Mouse (Mus musculus) ES-E14 (cell line): ENCODE data around the gene Slc24a1. TPM values are rescaled to one million over a fixed set of nuclear protein-coding genes. Genes with fewer than 3 reads are reported as not detected.
A peak's percentile ranks its signal among the peaks of the same experiment; 100 is the strongest.

ENCODE experiments used
- DNase-seq: peaks from one replicate; pipeline ENCODE4 v3.0.0-alpha.2; 2013; ENCODE audit warnings: low read depth, low spot score
- H3K27ac ChIP-seq: 2 replicates; pipeline ENCODE4 v1.5.1; 2012; ENCODE audit warnings: low read depth, mild to moderate bottlenecking, low read length, moderate library complexity, mixed read lengths; ENCODE audit not compliant: poor library complexity, insufficient read depth, severe bottlenecking
- H3K36me3 ChIP-seq: 2 replicates; pipeline ENCODE4 v1.6.1; 2012; ENCODE audit warnings: mild to moderate bottlenecking, low read length, moderate library complexity, mixed read lengths; ENCODE audit not compliant: control insufficient read depth, poor library complexity, insufficient read depth, severe bottlenecking
- H3K4me1 ChIP-seq, 2 experiments: fragments of 150-350 bp in 1 of 2; sonication (generic) in 1 of 2; 2 replicates each; pipeline ENCODE4 v1.6.1; 2012; ENCODE audit warnings: low read length in 2 of 2, mild to moderate bottlenecking in 1 of 2, mixed read lengths in 1 of 2; ENCODE audit not compliant: control insufficient read depth in 2 of 2, insufficient read depth in 2 of 2, poor library complexity in 1 of 2
- H3K4me3 ChIP-seq, 2 experiments: fragments of 150-350 bp in 1 of 2; sonication (generic) in 1 of 2; 2 replicates each; pipeline ENCODE4 v1.5.1; 2012; ENCODE audit warnings: low read length in 2 of 2, low read depth in 1 of 2, mild to moderate bottlenecking in 1 of 2, mixed read lengths in 1 of 2; ENCODE audit not compliant: insufficient read depth in 1 of 2, poor library complexity in 1 of 2, severe bottlenecking in 1 of 2
- H3K9ac ChIP-seq: 2 replicates; pipeline ENCODE4 v1.6.1; 2012; ENCODE audit warnings: low read depth, mild to moderate bottlenecking, low read length, mixed read lengths; ENCODE audit not compliant: poor library complexity, insufficient read depth, severe bottlenecking
- H3K9me3 ChIP-seq: fragments of 150-350 bp; sonication (generic); 2 replicates; pipeline ENCODE4 v1.6.1; 2012; ENCODE audit warnings: low read depth, mild to moderate bottlenecking, low read length; ENCODE audit not compliant: control insufficient read depth, insufficient read depth
- CHD2 ChIP-seq: IDR thresholded peaks from 2 replicates; pipeline ENCODE4 v1.6.1; 2014; ENCODE audit warnings: mild to moderate bottlenecking, low read depth, low read length, inconsistent platforms
- HCFC1 ChIP-seq: IDR thresholded peaks from 2 replicates; pipeline ENCODE4 v1.6.1; 2012; ENCODE audit warnings: low read length, inconsistent platforms, borderline replicate concordance; ENCODE audit not compliant: insufficient read depth
- MAFK ChIP-seq: IDR thresholded peaks from 2 replicates; pipeline ENCODE4 v1.6.1; 2014; ENCODE audit warnings: mild to moderate bottlenecking, low read depth, low read length, inconsistent platforms; ENCODE audit not compliant: insufficient read depth
- ZC3H11A ChIP-seq: IDR thresholded peaks from 2 replicates; pipeline ENCODE4 v1.6.1; 2012; ENCODE audit warnings: low read depth, mild to moderate bottlenecking, inconsistent platforms, low read length, borderline replicate concordance
- ZNF384 ChIP-seq: IDR thresholded peaks from 2 replicates; pipeline ENCODE4 v1.6.1; 2012; ENCODE audit warnings: low read depth, low read length, inconsistent platforms
- in situ Hi-C, 2 experiments: fragments of 600-800 bp; cut with MboI; formaldehyde crosslinking; loops; one replicate each; pipeline ENCODE4 v1.15.1; 2025; ENCODE audit warnings: low sequenced_read_pairs in 2 of 2, inconsistent platforms in 1 of 2; ENCODE audit not compliant: unreplicated experiment in 2 of 2
- total RNA-seq: library from RNA; depleted of rRNA; stranded (reverse); fragments of 300-350 nt; gene quantifications from 2 replicates; pipeline ENCODE4 v1.2.3, GENCODE M21; 2012

Gene Slc24a1
- total RNA-seq, 1 experiment = 0.45 TPM

DNA sequence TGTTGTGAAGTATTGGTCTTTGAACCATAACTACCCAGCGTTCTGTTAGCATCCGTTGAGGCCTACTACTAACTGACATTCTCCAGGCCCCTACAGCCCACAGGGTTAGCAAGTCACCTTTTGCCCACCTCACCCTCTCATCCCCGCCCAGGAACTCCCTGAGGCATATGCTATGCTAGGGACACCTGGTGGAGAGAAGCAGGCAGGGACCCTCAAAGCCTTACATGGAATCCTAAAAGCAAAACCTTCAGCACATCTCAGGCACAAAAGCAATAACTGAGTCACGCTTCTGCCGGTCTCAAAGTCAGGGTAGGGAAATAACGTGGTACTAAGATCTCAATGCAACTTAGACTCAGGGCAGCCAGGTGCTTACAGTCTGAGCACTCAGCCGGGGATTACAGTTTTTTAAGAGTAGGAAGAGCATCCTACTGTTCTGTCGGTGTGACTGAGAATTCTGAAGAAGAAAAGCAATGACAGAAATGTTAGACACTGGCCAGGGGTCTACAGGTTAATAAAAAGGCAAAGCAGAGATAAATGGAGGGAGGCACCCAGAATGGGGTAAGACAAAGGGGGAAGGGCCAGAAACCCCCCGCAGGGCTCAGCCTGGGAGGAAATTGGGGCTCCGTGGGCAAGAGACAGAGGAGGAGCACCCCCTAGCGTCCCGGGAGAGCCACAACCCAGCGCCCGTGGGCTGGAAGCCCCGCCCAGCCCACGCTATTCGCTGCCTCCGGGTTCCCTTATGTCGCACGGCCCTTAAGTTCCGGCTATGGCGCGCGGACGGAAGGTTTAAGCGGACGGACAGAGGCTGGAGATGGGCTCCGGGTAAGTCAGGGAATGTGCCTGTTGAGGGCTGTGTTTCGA is 8.9 kb upstream of the Slc24a1 start, which contains the start of gene Ints14:
Ints14 (plus strand) TSS at position 789 of the 861 bp plus-strand sequence.
- Histone ChIP-seq H3K27ac (peak within 1 kb of the TSS; percentile 82), H3K4me1 (peaks cover 2 to 3% of the 10 kb centered on the region in 2 experiments; a peak in 2 of 4 replicates), H3K4me3 (peak within 1 kb of the TSS; percentile 80 to 91), H3K9me3 (no peaks in the 10 kb centered on the region), H3K36me3 (no peaks in the 10 kb centered on the region; the same call in none of the 2 replicates), H3K9ac (peak within 1 kb of the TSS; percentile 98)
- DNase-seq = peak; percentile 96
- TF ChIP-seq MAFK (no peak), CHD2 (peak; percentile 43; the same call in 1 of the 2 replicates), ZNF384 (0 out of 2 replicates have a peak, but pooled peaks have one; percentile 27), HCFC1 (peak; percentile 88), ZC3H11A (no peak)
- in situ Hi-C loops = no loop called here

DNA sequence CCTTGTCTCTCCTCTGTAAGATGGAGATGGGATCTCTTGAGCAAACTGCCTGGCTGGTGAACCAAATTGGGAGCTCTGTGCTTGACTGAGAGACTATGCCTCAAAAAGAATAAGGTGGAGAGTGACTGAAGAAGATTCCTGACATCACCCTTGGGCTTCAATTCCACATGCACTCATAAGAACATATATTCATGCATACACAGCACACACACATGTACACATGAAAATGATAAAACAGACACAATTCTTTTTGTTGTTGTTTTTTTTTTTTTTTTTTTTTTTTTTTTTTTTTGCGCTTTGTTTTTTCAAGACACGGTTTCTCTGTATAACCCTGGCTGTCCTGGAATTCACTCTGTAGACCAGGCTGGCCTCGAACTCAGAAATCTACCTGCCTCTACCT is 5.9 kb upstream of the Slc24a1 start:
- in situ Hi-C loops = no loop called here
- TF ChIP-seq ZNF384 = peak; percentile 73
- no peak for TF ChIP-seq MAFK
- H3K9ac ChIP-seq = no peak overlapping the region

DNA sequence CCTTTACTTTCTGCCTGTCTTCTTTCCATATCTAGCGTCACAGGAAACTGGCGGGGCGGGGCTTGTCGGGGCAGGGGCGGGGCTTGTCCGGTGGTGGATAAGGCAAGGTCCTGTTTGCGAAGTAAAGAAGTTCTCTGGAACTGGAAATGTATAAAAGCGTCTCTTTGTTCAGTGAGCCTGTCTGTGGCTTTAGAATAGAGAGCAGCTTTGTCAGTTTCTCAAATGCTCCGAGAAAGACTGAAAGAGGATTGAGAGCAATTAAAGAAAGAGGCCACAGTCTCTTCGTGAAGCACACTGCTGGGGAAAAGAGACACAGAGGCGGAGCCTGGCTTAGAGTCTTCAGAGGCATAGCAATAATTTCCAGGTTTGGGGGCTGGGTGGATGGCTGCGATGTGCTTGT is 4.9 kb upstream of the Slc24a1 start:
- Histone ChIP-seq H3K4me1 (peaks cover 2% of the 10 kb centered on the region in 2 experiments; a peak in 1 of 4 replicates), H3K9ac (no peak overlapping the region), H3K36me3 (no peaks in the 10 kb centered on the region), H3K9me3 (no peaks in the 10 kb centered on the region), H3K4me3 (peak overlapping the region in 1 of 2 experiments; percentile 58; a peak in 2 of 4 replicates), H3K27ac (no peak overlapping the region)
- TF ChIP-seq ZC3H11A = no peak
- no peak for TF ChIP-seq MAFK
- TF ChIP-seq ZNF384 = no peak
- TF ChIP-seq HCFC1 = no peak
- peak; percentile 43 for DNase-seq
- in situ Hi-C loops = no loop called here

More for the DNA sequence above, 5.9 kb upstream of the Slc24a1 start:
- no peak overlapping the region for H3K4me3 ChIP-seq
- H3K36me3 ChIP-seq = no peaks in the 10 kb centered on the region
- DNase-seq = no peak
- H3K9me3 ChIP-seq = no peaks in the 10 kb centered on the region
- no peak overlapping the region for H3K27ac ChIP-seq
- peaks cover 2 to 3% of the 10 kb centered on the region in 2 experiments; a peak in 2 of 4 replicates for H3K4me1 ChIP-seq

DNA sequence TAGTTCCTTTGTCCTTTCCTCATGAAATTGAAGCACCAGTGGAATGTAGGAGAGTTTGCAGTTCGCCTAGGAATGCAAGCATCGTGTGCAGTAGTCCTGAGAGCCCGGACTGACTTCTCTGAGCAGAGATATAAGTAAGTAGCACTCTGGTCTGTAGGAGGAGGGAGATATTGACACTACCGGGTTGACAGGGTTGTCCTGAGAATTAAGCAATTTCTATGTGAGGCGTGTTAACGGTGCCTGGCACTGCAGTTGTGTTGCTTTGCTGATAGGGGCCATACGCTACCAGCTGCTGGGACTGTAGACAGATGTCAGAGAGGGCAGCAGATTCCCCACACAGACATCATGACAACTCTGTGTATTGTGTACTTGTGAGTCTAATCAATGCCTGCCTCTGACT is 1.8 kb upstream of the Slc24a1 start:
- in situ Hi-C loops = no loop called here
- Histone ChIP-seq H3K9ac (no peak overlapping the region), H3K4me3 (no peak overlapping the region), H3K4me1 (0 out of 4 replicates have a peak, but pooled peaks cover 2 to 3% of the 10 kb centered on the region in 2 experiments), H3K9me3 (no peaks in the 10 kb centered on the region), H3K36me3 (no peaks in the 10 kb centered on the region), H3K27ac (no peak overlapping the region)
- no peak for DNase-seq
- no peak for TF ChIP-seq ZC3H11A
- no peak for TF ChIP-seq HCFC1
- no peak for TF ChIP-seq MAFK
- TF ChIP-seq ZNF384 = no peak
- no peak for TF ChIP-seq CHD2
